30 mouse cellular contexts compared by ENCODE assay signal in genomic region chr14:11619606-11620005, GRCm38 (mm10).
DNase-seq lines count a peak whose midpoint lies in the region; ATAC-seq lines count a peak whose summit lies in the region.
"Had no signal": no experiment of that assay in that cellular context is flagged by ENCODE, and none has a peak within 500 bp of the region (broad histone marks: within the 10 kb centered on the region; RNA-seq: fewer than 3 reads in every experiment).

No protein-coding gene starts in this region.

- H3K4me2 ChIP-seq in liver, embryonic 11.5 days: no peak overlapping the region
- H3K4me2 ChIP-seq in liver, embryonic 16.5 days (ENCODE audit: low read depth, low read length): no peak overlapping the region
- H3K4me2 ChIP-seq: embryonic facial prominence, embryonic 12.5 days; heart, embryonic 15.5 days; hindbrain, embryonic 12.5 days; midbrain, embryonic 13.5 days had no signal

- no peaks in the 10 kb centered on the region for H3K36me3 ChIP-seq in liver, embryonic 11.5 days (ENCODE audit: control insufficient read depth, insufficient read depth, low read length)
- H3K36me3 ChIP-seq in limb, embryonic 10.5 days: no peaks in the 10 kb centered on the region
- no peaks in the 10 kb centered on the region for H3K36me3 ChIP-seq in liver, embryonic 16.5 days (ENCODE audit: control insufficient read depth, insufficient read depth)
- H3K36me3 ChIP-seq: embryonic facial prominence, embryonic 12.5 days; heart, embryonic 10.5 days; heart, embryonic 15.5 days; hindbrain, embryonic 12.5 days; midbrain, embryonic 13.5 days had no signal

- peak; percentile 30 for DNase-seq in liver
- no peak for DNase-seq in liver, embryonic 11.5 days (ENCODE audit: low spot score)
- DNase-seq in limb, embryonic 10.5 days (ENCODE audit: low spot score): no peak
- DNase-seq in cerebellum, adult 11-12 months: no peak
- DNase-seq in lung, adult 18-20 months: no peak
- DNase-seq: adrenal gland, postnatal 25 days; cerebellum, adult 8-10 months; cerebellum, postnatal 25 days; gastrocnemius, postnatal 25 days; heart, adult 11 months; kidney, adult 18-20 months; kidney, postnatal 10 days; layer of hippocampus, adult 9-11 months; lung, postnatal 4 days; spleen, adult 18-20 months; thymus, adult 18-20 months; thymus, postnatal 25 days had no signal

- H3K9me3 ChIP-seq in liver, embryonic 11.5 days (ENCODE audit: control insufficient read depth, low read length): no peaks in the 10 kb centered on the region
- H3K9me3 ChIP-seq in limb, embryonic 10.5 days (replicated peaks): no peaks in the 10 kb centered on the region
- no peaks in the 10 kb centered on the region for H3K9me3 ChIP-seq in liver, embryonic 16.5 days (replicated peaks; ENCODE audit: control insufficient read depth, low read length)
- H3K9me3 ChIP-seq: embryonic facial prominence, embryonic 12.5 days; heart, embryonic 10.5 days; heart, embryonic 15.5 days; hindbrain, embryonic 12.5 days; midbrain, embryonic 13.5 days had no signal

- no peak overlapping the region for H3K4me3 ChIP-seq in liver, embryonic 11.5 days (ENCODE audit: low read depth, low read length)
- H3K4me3 ChIP-seq in limb, embryonic 10.5 days: no peak overlapping the region
- H3K4me3 ChIP-seq in liver, embryonic 16.5 days (ENCODE audit: low read depth, low read length): no peak overlapping the region
- H3K4me3 ChIP-seq: embryonic facial prominence, embryonic 12.5 days; heart, embryonic 10.5 days; heart, embryonic 15.5 days; hindbrain, embryonic 12.5 days; megakaryocyte, embryonic 14.5 days; midbrain, embryonic 13.5 days had no signal

- no peak overlapping the region for H3K9ac ChIP-seq in liver, embryonic 11.5 days (ENCODE audit: low read depth, low read length)
- H3K9ac ChIP-seq in liver, embryonic 16.5 days (ENCODE audit: low read depth, low read length): no peak overlapping the region
- H3K9ac ChIP-seq: embryonic facial prominence, embryonic 12.5 days; heart, embryonic 15.5 days; hindbrain, embryonic 12.5 days; liver, embryonic 14.5 days; midbrain, embryonic 13.5 days had no signal

- ATAC-seq in liver, embryonic 11.5 days (replicated peaks; ENCODE audit: low FRiP score): no peak
- peak; percentile 88 for ATAC-seq in liver, embryonic 16.5 days (ENCODE audit: low read depth)
- no peak for ATAC-seq in frontal cortex, adult (ENCODE audit: low TSS enrichment)
- ATAC-seq: forebrain, embryonic 14.5 days; hindbrain, postnatal 0 days; lung, postnatal 0 days; midbrain, embryonic 13.5 days had no signal

- no peaks in the 10 kb centered on the region for H3K27me3 ChIP-seq in liver, embryonic 11.5 days (replicated peaks; ENCODE audit: control insufficient read depth, insufficient read depth, low read length)
- H3K27me3 ChIP-seq in limb, embryonic 10.5 days (ENCODE audit: low read depth, poor library complexity, severe bottlenecking): no peaks in the 10 kb centered on the region
- H3K27me3 ChIP-seq in liver, embryonic 16.5 days (ENCODE audit: control insufficient read depth, insufficient read depth, low read depth, low read length): no peaks in the 10 kb centered on the region
- H3K27me3 ChIP-seq: embryonic facial prominence, embryonic 12.5 days; heart, embryonic 15.5 days; hindbrain, embryonic 12.5 days; megakaryocyte, embryonic 14.5 days; midbrain, embryonic 13.5 days had no signal

- no peaks in the 10 kb centered on the region; the same call in 1 of the 2 replicates for H3K4me1 ChIP-seq in liver, embryonic 11.5 days (replicated peaks; ENCODE audit: control insufficient read depth, insufficient read depth, low read length)
- H3K4me1 ChIP-seq in limb, embryonic 10.5 days: peaks cover 70% of the 10 kb centered on the region
- no peaks in the 10 kb centered on the region; the same call in 1 of the 2 replicates for H3K4me1 ChIP-seq in liver, embryonic 16.5 days (ENCODE audit: control insufficient read depth, low read depth, low read length)
- H3K4me1 ChIP-seq: megakaryocyte, embryonic 14.5 days had no signal

- H3K27ac ChIP-seq in liver, embryonic 11.5 days (ENCODE audit: low read depth, low read length): no peak overlapping the region
- H3K27ac ChIP-seq in limb, embryonic 10.5 days: peak overlapping the region; percentile 36; the same call in 1 of the 2 replicates
- H3K27ac ChIP-seq in liver, embryonic 16.5 days (ENCODE audit: low read length): no peak overlapping the region
- H3K27ac ChIP-seq: embryonic facial prominence, embryonic 12.5 days; heart, embryonic 10.5 days; heart, embryonic 15.5 days; hindbrain, embryonic 12.5 days; hindbrain, postnatal 0 days; liver, embryonic 14.5 days; midbrain, embryonic 13.5 days; stomach, postnatal 0 days had no signal

- WGBS in liver, embryonic 11.5 days: 74% methylated on average over 7 of the region's 7 CpGs
- WGBS in limb, embryonic 10.5 days: 68% methylated on average over 7 of the region's 7 CpGs
- 60% methylated on average over 7 of the region's 7 CpGs for WGBS in liver, embryonic 16.5 days (ENCODE audit: insufficient replicate concordance)
